Mouse (Mus musculus) myocyte (in vitro differentiated cells): ENCODE results near the gene Trim67. TPM values are rescaled to one million over a fixed set of nuclear protein-coding genes. Genes with fewer than 3 reads are reported as not detected.

Source experiments
- H3K27me3 ChIP-seq: one replicate; pipeline ENCODE4 v1.6.1; 2011; ENCODE audit not compliant: control insufficient read depth, insufficient read depth, insufficient read length
- H3K36me3 ChIP-seq: one replicate; pipeline ENCODE4 v1.6.1; 2011; ENCODE audit not compliant: control insufficient read depth, insufficient read depth
- H3K4me2 ChIP-seq: one replicate; pipeline ENCODE4 v1.6.1; 2011; ENCODE audit warnings: low read depth, control low read depth
- H3K4me3 ChIP-seq: one replicate; pipeline ENCODE4 v1.5.1; 2011; ENCODE audit warnings: mild to moderate bottlenecking, control low read depth, moderate library complexity
- H3K79me2 ChIP-seq: one replicate; pipeline ENCODE4 v1.6.1; 2011; ENCODE audit not compliant: control insufficient read depth, insufficient read depth
- H3ac ChIP-seq: one replicate; pipeline ENCODE4 v1.6.1; 2011; ENCODE audit not compliant: control insufficient read depth, insufficient read length
- CEBPB ChIP-seq: IDR thresholded peaks from 2 replicates; pipeline ENCODE4 v1.6.1; 2011; ENCODE audit warnings: mild to moderate bottlenecking, moderate library complexity; ENCODE audit not compliant: poor library complexity, insufficient read depth, severe bottlenecking
- E2F4 ChIP-seq: IDR thresholded peaks from one replicate; pipeline ENCODE4 v1.6.1; 2011; ENCODE audit warnings: mild to moderate bottlenecking, control low read depth, moderate library complexity; ENCODE audit not compliant: insufficient read depth
- MAX ChIP-seq: IDR thresholded peaks from one replicate; pipeline ENCODE4 v1.6.1; 2011; ENCODE audit warnings: low read depth, mild to moderate bottlenecking, control low read depth
- MYOD1 ChIP-seq, 3 experiments: IDR thresholded peaks; one replicate each; pipeline ENCODE4 v1.6.1; 2011; ENCODE audit warnings: control low read depth in 2 of 3, low read depth in 2 of 3, mild to moderate bottlenecking in 2 of 3, moderate library complexity in 1 of 3; ENCODE audit not compliant: insufficient read length in 2 of 3, control insufficient read depth in 1 of 3
- MYOG ChIP-seq, 3 experiments: IDR thresholded peaks; one replicate each; pipeline ENCODE4 v1.6.1; 2011; ENCODE audit warnings: control low read depth in 2 of 3, low read depth in 2 of 3, mild to moderate bottlenecking in 2 of 3; ENCODE audit not compliant: insufficient read length in 2 of 3, control insufficient read depth in 1 of 3, insufficient read depth in 1 of 3
- POLR2A ChIP-seq: IDR thresholded peaks from one replicate; pipeline ENCODE4 v1.6.1; 2011; ENCODE audit warnings: low read depth, mild to moderate bottlenecking, control low read depth, moderate library complexity; ENCODE audit not compliant: insufficient read length
- POLR2AphosphoS2 ChIP-seq: IDR thresholded peaks from one replicate; pipeline ENCODE4 v1.6.1; 2011; ENCODE audit warnings: low read depth, control low read depth; ENCODE audit not compliant: insufficient read length
- REST ChIP-seq: IDR thresholded peaks from one replicate; pipeline ENCODE4 v1.6.1; 2011; ENCODE audit warnings: mild to moderate bottlenecking, control low read depth, moderate library complexity; ENCODE audit not compliant: insufficient read depth, insufficient read length
- SRF ChIP-seq: IDR thresholded peaks from one replicate; pipeline ENCODE4 v1.6.1; 2011; ENCODE audit warnings: low read depth; ENCODE audit not compliant: control insufficient read depth, insufficient read length
- TCF12 ChIP-seq: IDR thresholded peaks from one replicate; pipeline ENCODE4 v1.6.1; 2011; ENCODE audit warnings: mild to moderate bottlenecking, control low read depth; ENCODE audit not compliant: poor library complexity, insufficient read depth, severe bottlenecking
- TCF3 ChIP-seq: IDR thresholded peaks from one replicate; pipeline ENCODE4 v1.6.1; 2011; ENCODE audit warnings: low read depth, control low read depth; ENCODE audit not compliant: insufficient read length
- USF1 ChIP-seq: IDR thresholded peaks from one replicate; pipeline ENCODE4 v1.6.1; 2011; ENCODE audit warnings: low read depth, mild to moderate bottlenecking, control low read depth, moderate library complexity
- polyA plus RNA-seq: library from polyadenylated mRNA; unstranded; fragments of >200 nt; fragmentation: generic; extraction: Trizol; gene quantifications from one replicate; pipeline ENCODE4 v1.2.1, GENCODE M21; 2012; ENCODE audit warnings: missing spikeins

Gene Trim67
- polyA plus RNA-seq, 1 experiment = 0.01 TPM

DNA sequence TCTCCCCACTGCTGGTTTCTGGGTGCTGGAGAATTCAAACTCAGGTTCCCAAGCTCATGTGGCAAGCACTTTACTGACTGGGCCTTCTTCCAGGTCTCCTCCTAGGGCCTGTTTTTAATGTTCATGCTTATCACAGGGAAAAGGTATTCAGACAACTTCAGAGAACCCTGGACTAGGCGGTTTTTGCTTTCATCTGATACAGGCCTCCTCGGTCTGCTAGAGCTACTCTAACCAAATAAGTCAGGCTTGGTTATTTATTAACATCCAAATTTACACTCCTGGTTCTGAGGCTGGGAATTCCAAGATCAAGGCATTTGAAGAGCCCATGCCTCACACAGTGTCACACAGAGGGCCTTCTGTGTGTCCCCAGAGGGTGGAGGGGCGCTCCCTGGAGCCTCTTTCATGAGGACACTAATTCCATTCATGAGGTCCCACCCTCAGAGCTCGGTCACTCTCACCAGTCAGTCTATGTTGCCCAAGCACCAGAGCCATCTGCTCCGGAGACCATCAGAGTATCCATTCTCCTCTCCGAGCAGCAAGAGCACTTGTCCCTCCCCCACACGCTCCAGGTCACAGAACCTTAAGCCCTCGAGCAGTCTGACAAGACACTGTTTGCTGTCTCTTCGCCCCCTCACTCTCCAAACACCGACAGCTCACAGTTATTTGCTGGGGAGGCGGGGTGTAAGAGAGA lies 38.6 kb upstream of the Trim67 start:
- Histone ChIP-seq H3K4me3 (no peak overlapping the region), H3K27me3 (peaks cover 54% of the 10 kb centered on the region), H3ac (no peak overlapping the region), H3K79me2 (no peaks in the 10 kb centered on the region), H3K4me2 (no peak overlapping the region), H3K36me3 (no peaks in the 10 kb centered on the region)
- no peak for TF ChIP-seq SRF
- TF ChIP-seq REST = no peak
- TF ChIP-seq TCF12 = no peak
- TF ChIP-seq POLR2AphosphoS2 = no peak
- no peak for TF ChIP-seq TCF3
- TF ChIP-seq POLR2A = no peak
- TF ChIP-seq CEBPB = no peak
- no peak for TF ChIP-seq USF1
- no peak for TF ChIP-seq MYOG (IDR thresholded peaks at IDR 0.05; ENCODE audit: control insufficient read depth in 1 of 3, insufficient read depth in 1 of 3, insufficient read length in 2 of 3, low read depth in 2 of 3)
- no peak for TF ChIP-seq MYOD1 (IDR thresholded peaks at IDR 0.05; ENCODE audit: control insufficient read depth in 1 of 3, insufficient read length in 2 of 3, low read depth in 2 of 3)
- no peak for TF ChIP-seq E2F4
- no peak for TF ChIP-seq MAX

- Histone ChIP-seq H3K27me3 (peaks cover 48% of the 10 kb centered on the region), H3K79me2 (no peaks in the 10 kb centered on the region), H3ac (no peak overlapping the region), H3K36me3 (no peaks in the 10 kb centered on the region), H3K4me3 (no peak overlapping the region), H3K4me2 (no peak overlapping the region)
- TF ChIP-seq CEBPB (no peak), MAX (no peak), TCF3 (no peak)
Observed at GRCm38 (mm10) chr8:124754792-124755190, 38.1 kb upstream of the Trim67 start.

- Histone ChIP-seq H3K79me2 (no peaks in the 10 kb centered on the region), H3K4me2 (no peak overlapping the region), H3K27me3 (peaks cover 48% of the 10 kb centered on the region), H3K36me3 (no peaks in the 10 kb centered on the region), H3K4me3 (no peak overlapping the region), H3ac (no peak overlapping the region)
- TF ChIP-seq E2F4 (no peak), TCF3 (no peak), POLR2AphosphoS2 (no peak), REST (no peak), MYOG (IDR thresholded peaks at IDR 0.05; ENCODE audit: control insufficient read depth in 1 of 3, insufficient read depth in 1 of 3, insufficient read length in 2 of 3, low read depth in 2 of 3) (no peak), CEBPB (no peak), USF1 (no peak), MAX (no peak)
Observed at GRCm38 (mm10) chr8:124755481-124755880, 37.4 kb upstream of the Trim67 start.

GRCm38 (mm10) chr8:124756153-124756552 lies 36.7 kb upstream of the Trim67 start:
- Histone ChIP-seq H3K27me3 (peaks cover 48% of the 10 kb centered on the region), H3K36me3 (no peaks in the 10 kb centered on the region), H3ac (no peak overlapping the region), H3K4me3 (no peak overlapping the region), H3K4me2 (no peak overlapping the region), H3K79me2 (no peaks in the 10 kb centered on the region)
- no peak for TF ChIP-seq USF1
- TF ChIP-seq TCF12 = no peak
- TF ChIP-seq MAX = no peak
- TF ChIP-seq POLR2AphosphoS2 = no peak
- TF ChIP-seq SRF = no peak

GRCm38 (mm10) chr8:124756601-124757000 lies 36.3 kb upstream of the Trim67 start:
- TF ChIP-seq POLR2AphosphoS2 (no peak), REST (no peak)
- Histone ChIP-seq H3ac (no peak overlapping the region), H3K4me2 (no peak overlapping the region), H3K27me3 (peaks cover 48% of the 10 kb centered on the region), H3K4me3 (no peak overlapping the region), H3K79me2 (no peaks in the 10 kb centered on the region), H3K36me3 (no peaks in the 10 kb centered on the region)

GRCm38 (mm10) chr8:124758544-124758943 lies 34.3 kb upstream of the Trim67 start:
- Histone ChIP-seq H3K79me2 (no peaks in the 10 kb centered on the region), H3K4me3 (no peak overlapping the region), H3K27me3 (peaks cover 54% of the 10 kb centered on the region), H3K36me3 (no peaks in the 10 kb centered on the region), H3K4me2 (no peak overlapping the region), H3ac (no peak overlapping the region)
- no peak for TF ChIP-seq SRF
- no peak for TF ChIP-seq CEBPB
- TF ChIP-seq MAX = no peak
- TF ChIP-seq MYOD1 (IDR thresholded peaks at IDR 0.05; ENCODE audit: control insufficient read depth in 1 of 3, insufficient read length in 2 of 3, low read depth in 2 of 3) = no peak
- no peak for TF ChIP-seq TCF12
- no peak for TF ChIP-seq E2F4
- no peak for TF ChIP-seq USF1
- TF ChIP-seq POLR2A = no peak
- no peak for TF ChIP-seq MYOG (IDR thresholded peaks at IDR 0.05; ENCODE audit: control insufficient read depth in 1 of 3, insufficient read depth in 1 of 3, insufficient read length in 2 of 3, low read depth in 2 of 3)
- no peak for TF ChIP-seq POLR2AphosphoS2
- no peak for TF ChIP-seq TCF3
- no peak for TF ChIP-seq REST
